Mouse (Mus musculus) E14TG2a.4 (cell line): ENCODE data around the gene Crkl.
A peak's percentile ranks its signal among the peaks of the same experiment; 100 is the strongest.

Source experiments
- H3K27me3 ChIP-seq: 2 replicates; pipeline ENCODE4 v1.6.1; 2014; ENCODE audit warnings: low read length, control low read depth; ENCODE audit not compliant: insufficient read depth
- H3K36me3 ChIP-seq: 2 replicates; pipeline ENCODE4 v1.6.1; 2014; ENCODE audit warnings: low read length, control low read depth; ENCODE audit not compliant: insufficient read depth
- H3K4me1 ChIP-seq: replicated peaks from 2 replicates; pipeline ENCODE4 v1.6.1; 2014; ENCODE audit warnings: low read depth, low read length, control low read depth
- H3K4me3 ChIP-seq: replicated peaks from 2 replicates; pipeline ENCODE4 v1.5.1; 2014; ENCODE audit warnings: mild to moderate bottlenecking, low read length
- H3K9me3 ChIP-seq: 2 replicates; pipeline ENCODE4 v1.6.1; 2014; ENCODE audit warnings: low read length, control low read depth
- CTCF ChIP-seq: conservative IDR thresholded peaks from 2 replicates; pipeline ENCODE4 v1.5.1; 2014; ENCODE audit warnings: low read length
- NANOG ChIP-seq: IDR thresholded peaks from 2 replicates; pipeline ENCODE4 v1.6.1; 2014; ENCODE audit warnings: borderline replicate concordance, low read length, mixed read lengths
- POU5F1 ChIP-seq: IDR thresholded peaks from 2 replicates; pipeline ENCODE4 v1.6.1; 2014; ENCODE audit warnings: low read length, borderline replicate concordance

The Crkl gene

DNA sequence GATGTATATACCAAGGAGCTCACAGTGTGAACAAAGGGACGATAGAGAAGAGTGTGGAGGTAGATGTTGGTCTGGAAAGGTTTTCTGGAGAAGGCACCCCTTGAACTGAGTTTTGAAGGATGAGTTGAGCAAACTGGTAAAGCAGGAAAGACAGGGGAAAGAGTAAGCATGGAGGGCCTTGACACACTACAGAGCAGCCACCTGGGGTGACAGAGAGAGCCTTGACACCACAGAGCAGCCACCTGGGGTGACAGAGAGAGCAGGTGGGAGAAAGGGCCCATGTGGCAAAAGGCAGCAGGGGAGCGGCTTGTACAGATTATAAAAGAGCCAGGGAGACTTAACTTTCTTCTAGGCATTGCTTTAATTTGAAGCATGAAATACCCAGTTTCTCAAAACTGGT lies 23.0 kb downstream of the Crkl start:
- H3K4me1 ChIP-seq = peaks cover 59% of the 10 kb centered on the region
- no peaks in the 10 kb centered on the region for H3K27me3 ChIP-seq
- peaks cover 70% of the 10 kb centered on the region for H3K36me3 ChIP-seq
- TF ChIP-seq CTCF (no peak), POU5F1 (no peak), NANOG (no peak)
- H3K9me3 ChIP-seq = no peaks in the 10 kb centered on the region
- H3K4me3 ChIP-seq = no peak overlapping the region

DNA sequence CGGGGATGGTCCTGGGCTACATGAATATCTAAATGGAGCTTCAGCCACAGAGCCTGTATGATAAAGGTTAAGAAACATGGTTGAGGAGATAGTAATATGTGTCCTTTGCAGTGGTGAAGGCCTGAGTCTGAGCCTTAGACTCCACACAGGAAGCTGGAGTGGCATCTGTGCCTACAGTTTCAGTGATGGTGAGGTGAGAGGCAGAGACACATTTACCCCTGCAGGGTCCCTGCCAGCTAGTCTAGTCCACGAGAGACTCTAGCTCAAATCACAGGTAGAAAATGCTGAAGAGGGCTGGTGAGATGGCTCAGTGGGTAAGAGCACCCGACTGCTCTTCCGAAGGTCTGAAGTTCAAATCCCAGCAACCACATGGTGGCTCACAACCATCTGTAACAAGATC lies 23.5 kb downstream of the Crkl start:
- H3K36me3 ChIP-seq = peaks cover 69% of the 10 kb centered on the region
- peaks cover 57% of the 10 kb centered on the region for H3K4me1 ChIP-seq
- no peaks in the 10 kb centered on the region for H3K27me3 ChIP-seq
- TF ChIP-seq CTCF = no peak
- TF ChIP-seq NANOG = no peak
- TF ChIP-seq POU5F1 = no peak
- H3K9me3 ChIP-seq = no peaks in the 10 kb centered on the region
- no peak overlapping the region for H3K4me3 ChIP-seq

DNA sequence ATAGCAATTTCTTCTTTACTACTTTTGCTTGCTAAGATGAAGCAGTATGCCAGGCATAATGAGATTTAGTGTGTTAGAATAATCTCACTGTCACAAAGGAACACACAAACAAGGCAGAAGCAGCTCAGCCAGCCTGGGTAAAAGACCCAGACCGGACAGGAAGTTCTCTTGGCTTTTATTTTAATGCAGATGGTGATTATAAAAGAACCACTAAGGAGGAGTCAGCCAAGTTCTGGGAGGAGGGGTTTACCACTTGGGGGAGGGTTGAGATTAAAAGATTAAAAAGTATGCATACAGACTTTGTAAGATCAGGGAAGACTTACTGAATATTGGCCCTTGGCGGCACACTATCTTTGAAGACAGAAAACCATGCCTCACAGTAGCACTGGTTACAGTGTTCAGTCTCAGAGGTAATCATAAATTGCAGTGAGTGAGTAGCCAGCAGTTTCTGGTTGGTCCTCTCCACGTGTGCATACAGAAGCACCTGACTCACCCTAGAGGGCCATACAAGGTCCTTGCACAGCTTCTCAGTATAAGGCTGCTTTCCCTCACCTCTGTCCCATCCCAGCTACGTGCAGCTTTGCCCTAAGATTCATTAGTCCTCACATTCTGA lies 26.6 kb downstream of the Crkl start:
- H3K4me3 ChIP-seq = peak overlapping the region; percentile 35
- H3K36me3 ChIP-seq = peaks cover 67% of the 10 kb centered on the region

DNA sequence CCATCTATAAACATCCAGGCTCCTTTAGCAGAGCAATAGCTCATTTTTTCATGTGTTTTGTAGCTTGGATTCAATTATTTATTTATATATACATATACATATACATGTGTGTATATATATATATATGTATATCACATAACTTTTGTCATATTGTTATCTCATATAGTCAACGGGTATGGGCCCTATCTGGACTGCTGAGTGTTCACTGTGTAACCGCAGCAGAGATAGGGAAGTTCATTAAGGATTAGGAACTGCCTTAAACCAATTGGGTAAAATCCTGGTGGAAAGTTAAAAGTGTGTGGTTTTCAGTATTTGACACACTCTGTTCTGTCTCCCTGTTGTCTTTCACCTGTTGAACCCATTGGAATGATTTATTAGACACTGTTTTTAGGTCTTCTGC lies 29.7 kb downstream of the Crkl start:
- TF ChIP-seq NANOG (no peak), CTCF (no peak), POU5F1 (no peak)
- H3K9me3 ChIP-seq = no peaks in the 10 kb centered on the region
- no peaks in the 10 kb centered on the region for H3K27me3 ChIP-seq
- peaks cover 77% of the 10 kb centered on the region for H3K36me3 ChIP-seq
- no peak overlapping the region for H3K4me3 ChIP-seq
- H3K4me1 ChIP-seq = peaks cover 74% of the 10 kb centered on the region

More for the DNA sequence above, 26.6 kb downstream of the Crkl start:
- no peak for TF ChIP-seq CTCF
- TF ChIP-seq NANOG = no peak
- TF ChIP-seq POU5F1 = no peak
- no peaks in the 10 kb centered on the region for H3K27me3 ChIP-seq
- no peaks in the 10 kb centered on the region for H3K9me3 ChIP-seq
- peaks cover 83% of the 10 kb centered on the region for H3K4me1 ChIP-seq

DNA sequence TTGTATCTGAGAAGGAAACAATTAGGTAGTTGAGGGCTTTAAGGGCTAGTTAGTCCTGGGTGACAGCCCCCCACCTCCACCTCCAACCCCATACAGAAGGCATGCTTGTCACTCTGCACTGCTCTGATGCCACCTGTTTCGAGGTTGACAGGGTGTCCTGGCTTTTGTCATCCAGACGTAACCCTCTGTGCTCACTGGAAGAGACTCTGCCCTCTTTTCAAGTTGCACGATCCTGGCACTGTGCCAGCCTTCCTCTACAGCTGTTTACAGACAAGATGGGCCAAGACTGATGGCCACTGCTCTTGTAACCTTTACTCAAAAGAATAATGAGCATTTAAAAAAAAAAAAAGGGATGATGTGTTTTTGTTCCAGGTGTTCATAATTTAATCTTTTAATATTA lies 34.7 kb downstream of the Crkl start:
- H3K27me3 ChIP-seq = peaks cover 19% of the 10 kb centered on the region
- no peak for TF ChIP-seq CTCF
- no peak for TF ChIP-seq NANOG
- no peak for TF ChIP-seq POU5F1
- H3K4me3 ChIP-seq = no peak overlapping the region
- no peaks in the 10 kb centered on the region for H3K9me3 ChIP-seq
- H3K4me1 ChIP-seq = peaks cover 60% of the 10 kb centered on the region
- H3K36me3 ChIP-seq = peaks cover 64% of the 10 kb centered on the region

DNA sequence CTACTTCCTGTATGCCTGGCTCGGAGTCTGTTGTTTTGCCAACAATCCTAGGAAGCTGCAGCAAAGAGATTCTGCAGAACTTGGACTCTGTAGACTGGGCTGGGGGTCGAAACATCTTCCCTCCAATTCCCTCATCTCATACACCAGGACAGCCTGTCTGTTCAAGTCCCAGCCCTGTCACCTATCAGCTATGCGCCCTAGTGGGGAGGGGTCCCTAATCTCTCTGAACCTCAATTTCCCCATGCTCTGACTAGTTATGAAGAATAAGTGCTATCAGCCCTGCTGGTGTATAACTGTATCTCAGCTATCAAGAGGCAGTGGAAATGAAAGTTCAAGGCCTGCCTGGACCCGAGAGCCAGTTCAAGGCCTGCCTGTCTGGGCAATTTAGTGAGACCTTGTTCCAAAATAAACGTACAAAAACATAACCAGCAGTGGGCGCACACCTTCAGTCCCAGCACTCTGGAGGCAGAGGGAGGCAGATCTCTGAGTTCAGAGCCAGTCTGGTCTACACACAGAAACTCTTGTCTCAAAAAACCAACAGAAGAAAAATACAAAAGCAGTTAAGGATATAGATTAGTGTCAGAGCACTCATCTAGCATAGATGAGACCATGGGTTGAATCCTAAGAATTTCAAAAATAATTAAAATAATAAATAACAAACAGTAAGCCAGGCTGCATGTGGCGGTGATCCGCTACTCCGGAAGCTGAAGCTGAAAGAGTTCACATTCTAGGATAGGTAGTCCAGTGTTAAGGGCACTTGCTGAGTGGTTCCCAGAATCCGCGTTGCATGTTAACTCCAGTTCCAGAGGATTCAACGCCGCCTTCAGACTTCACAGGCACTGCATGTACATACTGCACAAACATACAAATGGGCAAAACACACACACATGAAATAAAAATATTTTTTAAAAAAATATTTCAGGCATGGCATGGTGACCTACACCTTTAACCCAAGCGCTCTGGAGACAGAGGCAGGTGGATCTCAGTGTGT lies 37.0 kb downstream of the Crkl start:
- Histone ChIP-seq H3K36me3 (peaks cover 42% of the 10 kb centered on the region), H3K9me3 (no peaks in the 10 kb centered on the region), H3K4me3 (peak overlapping the region; percentile 84), H3K4me1 (peaks cover 38% of the 10 kb centered on the region), H3K27me3 (peaks cover 34% of the 10 kb centered on the region)
- no peak for TF ChIP-seq NANOG
- peak; percentile 29 for TF ChIP-seq CTCF

DNA sequence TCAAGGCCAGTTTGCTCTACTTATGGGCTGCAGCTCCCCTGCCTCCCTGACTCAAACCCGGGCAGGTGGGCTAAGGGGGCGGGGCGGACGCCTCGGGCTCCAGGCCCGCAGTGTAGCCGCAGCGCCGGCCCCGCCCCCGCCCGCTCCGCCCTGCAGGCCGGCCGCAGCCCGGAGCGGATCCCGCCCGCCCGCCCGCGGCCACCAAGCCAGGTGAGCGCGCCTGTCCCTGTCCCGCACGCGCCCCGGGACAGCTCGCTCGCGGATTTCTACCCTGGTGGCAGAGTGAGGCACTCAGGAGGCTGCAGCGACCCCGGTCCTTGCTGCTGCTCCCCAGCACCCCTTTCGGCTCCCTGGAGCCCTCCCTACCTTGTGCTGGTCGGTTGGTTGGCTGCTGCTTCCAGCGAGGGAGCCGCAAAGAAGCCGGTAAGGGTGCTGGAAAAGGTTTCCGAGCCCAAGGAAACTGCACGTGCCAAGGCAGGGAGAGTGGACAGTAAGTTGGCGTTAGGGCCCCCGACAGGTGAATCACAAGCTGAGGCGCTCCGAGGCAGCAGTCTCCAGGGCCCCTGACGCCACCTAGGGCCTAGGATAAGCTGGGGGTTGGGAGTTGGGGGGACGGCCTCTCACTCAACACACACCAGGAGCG lies 37.8 kb downstream of the Crkl start, which contains the start of gene Aifm3:
Gene Aifm3 (plus strand): TSS at position 143 of the 643 bp plus-strand sequence.
- Histone ChIP-seq H3K4me1 (peaks cover 31% of the 10 kb centered on the region), H3K27me3 (peaks cover 34% of the 10 kb centered on the region), H3K36me3 (peaks cover 34% of the 10 kb centered on the region), H3K4me3 (peak within 1 kb of the TSS; percentile 84), H3K9me3 (no peaks in the 10 kb centered on the region)
- TF ChIP-seq NANOG (no peak), CTCF (no peak)

DNA sequence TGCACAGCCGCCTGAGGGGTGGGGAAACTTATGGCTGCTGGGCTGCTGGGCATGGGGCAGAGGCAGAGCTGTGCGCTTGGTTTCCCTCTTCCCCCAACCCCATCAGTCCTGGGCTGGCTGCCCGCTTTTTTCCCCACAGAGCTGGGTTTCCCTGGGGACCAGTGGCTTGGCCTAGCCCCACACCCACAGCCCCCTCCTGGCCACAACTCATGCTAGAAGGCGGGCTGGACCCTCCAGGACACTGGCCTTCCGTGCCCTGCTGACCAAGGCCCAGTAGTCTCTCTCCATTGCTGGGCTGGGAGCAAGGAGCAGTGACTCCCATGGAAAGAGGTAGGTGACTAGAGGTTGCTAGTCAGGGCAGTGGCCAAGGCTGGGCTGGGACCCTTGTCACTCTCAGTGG lies 39.4 kb downstream of the Crkl start:
- H3K36me3 ChIP-seq = peaks cover 18% of the 10 kb centered on the region
- peaks cover 34% of the 10 kb centered on the region for H3K27me3 ChIP-seq
- peaks cover 28% of the 10 kb centered on the region for H3K4me1 ChIP-seq
- no peaks in the 10 kb centered on the region for H3K9me3 ChIP-seq
- no peak overlapping the region for H3K4me3 ChIP-seq
- no peak for TF ChIP-seq NANOG
- TF ChIP-seq POU5F1 = no peak
- TF ChIP-seq CTCF = no peak
